Mouse (Mus musculus): ENCODE measurements at regions not wholly inside any gene's neighbourhood (a gene's known extent, or its start where the extent isn't known, plus 50 kb on each side); places are given as distances from the start of the nearest gene placed in this dataset.

DNA sequence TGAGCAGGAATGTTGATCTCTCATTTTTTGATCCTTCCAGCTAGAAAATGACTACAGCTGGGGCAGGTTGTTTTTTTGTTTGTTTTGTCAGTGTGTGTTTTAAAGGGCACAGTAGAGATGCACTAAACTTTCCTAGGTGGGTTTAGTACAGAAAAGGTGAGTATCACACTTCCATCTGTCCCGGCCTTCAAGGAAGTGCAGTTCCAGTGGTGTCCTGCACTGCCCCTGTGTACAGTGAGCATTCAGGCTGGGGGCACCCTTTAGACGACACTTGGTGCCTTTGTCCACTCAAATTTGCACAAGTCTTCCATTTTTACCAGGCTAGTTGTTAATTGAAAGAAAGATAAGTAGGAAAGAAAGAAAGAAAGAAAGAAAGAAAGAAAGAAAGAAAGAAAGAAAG, 218.8 kb upstream of the Trib2 start:
- Histone ChIP-seq H3K9me3 (ENCODE audit: control insufficient read depth, low read length) (no peaks in the 10 kb centered on the region), H3K4me2 (ENCODE audit: low read length) (no peak overlapping the region), H3K9ac (ENCODE audit: low read depth, low read length) (no peak overlapping the region), H3K4me3 (ENCODE audit: low read length) (no peak overlapping the region), H3K36me3 (ENCODE audit: control insufficient read depth, insufficient read depth, low read length) (no peaks in the 10 kb centered on the region), H3K27ac (ENCODE audit: low read depth, low read length) (no peak overlapping the region), H3K4me1 (ENCODE audit: control insufficient read depth, insufficient read depth, low read depth, low read length) (no peaks in the 10 kb centered on the region), H3K27me3 (replicated peaks; ENCODE audit: control insufficient read depth, insufficient read depth, low read length) (no peaks in the 10 kb centered on the region)
- ATAC-seq: no peak
- WGBS: 57% methylated on average over 2 of the region's 2 CpGs

DNA sequence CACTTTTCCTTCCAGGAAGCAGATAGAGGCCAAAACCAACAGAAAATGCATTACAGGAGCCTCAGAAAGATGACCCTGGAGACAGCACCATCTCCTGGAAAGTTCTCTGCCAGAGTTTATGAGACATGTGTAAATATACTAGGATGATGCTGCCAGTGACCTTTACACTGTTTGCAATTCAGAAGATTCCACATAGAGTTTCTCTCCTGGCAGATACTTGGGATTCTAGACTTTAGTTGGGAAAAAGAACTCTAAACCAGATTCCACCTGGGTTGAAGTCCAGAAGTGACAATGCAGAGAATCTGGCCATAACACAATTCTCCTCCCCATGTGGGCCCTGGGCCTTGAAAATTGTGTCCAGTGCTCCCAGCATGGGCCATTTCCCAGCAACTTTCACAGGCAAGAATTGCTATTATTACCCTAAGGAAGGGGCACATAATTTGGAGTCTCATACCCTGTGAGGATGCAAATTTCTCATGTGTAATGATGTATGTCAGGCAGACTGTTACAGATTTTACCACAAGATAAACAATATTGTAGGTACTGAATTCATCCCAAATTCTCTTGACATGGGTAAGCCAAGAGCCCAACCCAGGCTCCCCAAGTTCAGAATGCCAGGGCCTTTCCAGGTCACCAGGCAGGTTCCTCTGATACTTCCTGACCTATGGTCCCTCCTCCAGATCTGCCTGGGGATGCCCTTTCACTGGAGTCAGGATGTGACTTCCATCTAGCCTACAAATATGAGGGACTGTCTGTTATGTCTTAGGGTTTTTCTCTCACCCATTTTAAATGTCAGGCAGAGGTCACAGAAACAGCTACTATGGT, 218.2 kb upstream of the Trib2 start:
- no peak overlapping the region for H3K4me3 ChIP-seq (ENCODE audit: low read length)
- ATAC-seq: no peak
- no peak overlapping the region for H3K27ac ChIP-seq (ENCODE audit: low read depth, low read length)
- no peaks in the 10 kb centered on the region for H3K36me3 ChIP-seq (ENCODE audit: control insufficient read depth, insufficient read depth, low read length)
- H3K4me1 ChIP-seq (ENCODE audit: control insufficient read depth, insufficient read depth, low read depth, low read length): no peaks in the 10 kb centered on the region
- H3K27me3 ChIP-seq (replicated peaks; ENCODE audit: control insufficient read depth, insufficient read depth, low read length): no peaks in the 10 kb centered on the region
- H3K9ac ChIP-seq (ENCODE audit: low read depth, low read length): no peak overlapping the region
- H3K9me3 ChIP-seq (ENCODE audit: control insufficient read depth, low read length): no peaks in the 10 kb centered on the region
- H3K4me2 ChIP-seq (ENCODE audit: low read length): no peak overlapping the region

DNA sequence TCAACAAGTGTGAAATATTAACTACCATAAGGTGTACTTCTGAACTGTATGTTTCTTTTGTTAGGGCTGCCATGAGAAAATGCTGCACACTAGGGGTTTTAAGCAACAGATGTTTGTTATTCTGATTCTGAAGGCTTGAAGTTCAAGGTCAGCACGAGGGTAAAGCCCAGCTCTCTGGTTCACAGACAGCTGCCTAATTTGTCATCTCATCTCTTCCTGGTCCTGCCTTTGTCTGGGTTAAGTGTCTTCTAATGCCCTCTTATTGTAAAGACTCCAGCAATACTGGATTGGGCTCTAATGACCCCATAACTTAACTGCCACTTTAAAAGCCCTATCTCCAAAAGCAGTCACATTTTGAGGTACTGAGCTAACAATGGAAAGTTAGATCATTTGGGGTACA, 209.9 kb upstream of the Trib2 start:
- Histone ChIP-seq H3K27me3 (replicated peaks; ENCODE audit: control insufficient read depth, insufficient read depth, low read length) (no peaks in the 10 kb centered on the region), H3K9ac (ENCODE audit: low read depth, low read length) (no peak overlapping the region), H3K27ac (ENCODE audit: low read depth, low read length) (no peak overlapping the region), H3K36me3 (ENCODE audit: control insufficient read depth, insufficient read depth, low read length) (no peaks in the 10 kb centered on the region), H3K4me3 (ENCODE audit: low read length) (no peak overlapping the region), H3K4me1 (ENCODE audit: control insufficient read depth, insufficient read depth, low read depth, low read length) (no peaks in the 10 kb centered on the region), H3K4me2 (ENCODE audit: low read length) (no peak overlapping the region), H3K9me3 (ENCODE audit: control insufficient read depth, low read length) (no peaks in the 10 kb centered on the region)
- no peak for ATAC-seq
- WGBS: 22% methylated on average over 1 of the region's 1 CpGs

DNA sequence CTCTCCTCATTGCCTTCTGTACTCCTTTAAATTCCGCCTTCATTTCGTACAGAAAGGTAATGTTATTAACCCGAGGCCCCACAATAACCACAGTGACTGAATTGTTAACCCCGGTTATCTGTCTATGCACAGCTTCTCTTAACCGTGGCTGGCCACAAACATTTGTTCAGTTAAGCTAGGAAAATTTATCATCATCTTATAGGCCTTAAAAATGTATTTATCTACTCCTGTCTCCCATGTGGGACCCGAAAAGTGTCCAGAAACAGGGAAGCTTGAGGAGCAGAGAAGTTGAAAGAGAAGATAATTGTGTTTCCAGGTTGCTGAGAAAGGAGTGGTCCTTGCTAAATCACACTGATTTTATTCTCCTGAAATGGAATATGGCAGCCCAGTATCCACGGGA, 206.6 kb upstream of the Trib2 start:
- Histone ChIP-seq H3K36me3 (ENCODE audit: control insufficient read depth, insufficient read depth, low read length) (no peaks in the 10 kb centered on the region), H3K27ac (ENCODE audit: low read depth, low read length) (no peak overlapping the region), H3K4me3 (ENCODE audit: low read length) (no peak overlapping the region), H3K27me3 (replicated peaks; ENCODE audit: control insufficient read depth, insufficient read depth, low read length) (no peaks in the 10 kb centered on the region), H3K4me1 (ENCODE audit: control insufficient read depth, insufficient read depth, low read depth, low read length) (no peaks in the 10 kb centered on the region), H3K9ac (ENCODE audit: low read depth, low read length) (no peak overlapping the region), H3K9me3 (ENCODE audit: control insufficient read depth, low read length) (no peaks in the 10 kb centered on the region), H3K4me2 (ENCODE audit: low read length) (no peak overlapping the region)
- WGBS: 89% methylated on average over 7 of the region's 7 CpGs
- no peak for ATAC-seq

DNA sequence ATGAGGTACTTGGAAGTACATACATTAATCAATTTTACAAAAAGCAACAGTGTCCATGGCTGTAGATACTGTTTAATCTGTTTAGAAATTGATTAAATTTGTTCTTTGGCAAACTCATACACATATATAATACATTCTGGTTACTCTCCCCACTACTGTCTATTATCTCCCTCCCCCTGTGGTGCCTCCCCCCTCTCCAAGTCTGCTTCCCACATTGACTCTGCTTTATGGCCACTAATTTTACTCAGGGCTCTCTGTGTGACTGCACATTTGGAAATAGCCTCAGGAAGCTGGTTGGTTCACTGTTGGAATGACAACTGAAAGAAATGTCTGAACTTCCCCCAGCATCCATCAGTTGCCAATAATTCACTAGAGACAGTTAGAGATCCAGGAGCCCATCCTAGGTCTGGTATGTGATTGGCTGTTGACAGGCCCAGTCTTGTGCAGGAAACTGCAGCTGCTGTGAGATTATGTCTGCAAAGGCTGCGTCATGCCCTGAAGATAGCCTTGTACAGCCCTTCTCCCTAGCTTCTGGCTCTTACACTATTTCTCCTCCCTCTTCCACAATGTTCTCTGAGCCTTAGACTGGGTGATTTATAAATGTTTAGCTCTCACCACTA, 204.6 kb upstream of the Trib2 start:
- H3K9ac ChIP-seq (ENCODE audit: low read depth, low read length): no peak overlapping the region
- WGBS: 85% methylated on average over 1 of the region's 1 CpGs
- no peaks in the 10 kb centered on the region for H3K9me3 ChIP-seq (ENCODE audit: control insufficient read depth, low read length)
- H3K27me3 ChIP-seq (replicated peaks; ENCODE audit: control insufficient read depth, insufficient read depth, low read length): no peaks in the 10 kb centered on the region
- no peak overlapping the region for H3K27ac ChIP-seq (ENCODE audit: low read depth, low read length)
- H3K4me2 ChIP-seq (ENCODE audit: low read length): no peak overlapping the region
- no peak overlapping the region for H3K4me3 ChIP-seq (ENCODE audit: low read length)
- no peaks in the 10 kb centered on the region for H3K36me3 ChIP-seq (ENCODE audit: control insufficient read depth, insufficient read depth, low read length)
- no peaks in the 10 kb centered on the region for H3K4me1 ChIP-seq (ENCODE audit: control insufficient read depth, insufficient read depth, low read depth, low read length)
- ATAC-seq: no peak

DNA sequence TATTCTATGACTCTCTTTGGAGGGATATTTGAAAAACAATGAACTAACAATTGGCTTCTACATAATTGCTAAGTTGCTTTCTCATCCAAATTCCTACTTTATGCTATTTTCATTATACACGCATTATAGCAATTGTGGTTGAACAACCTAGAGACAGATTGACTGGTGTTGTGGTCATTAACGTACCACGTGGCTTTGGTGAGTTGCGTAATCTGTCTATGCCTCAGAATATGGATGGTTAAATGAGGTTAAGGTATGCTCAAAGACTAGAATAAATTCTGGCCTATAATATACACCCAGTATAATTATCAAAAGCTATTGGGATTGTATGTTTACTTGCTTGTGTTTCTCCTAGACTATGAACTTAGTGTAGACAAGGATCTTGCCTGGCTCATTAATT, 201.5 kb upstream of the Trib2 start:
- no peak overlapping the region for H3K27ac ChIP-seq (ENCODE audit: low read depth, low read length)

DNA sequence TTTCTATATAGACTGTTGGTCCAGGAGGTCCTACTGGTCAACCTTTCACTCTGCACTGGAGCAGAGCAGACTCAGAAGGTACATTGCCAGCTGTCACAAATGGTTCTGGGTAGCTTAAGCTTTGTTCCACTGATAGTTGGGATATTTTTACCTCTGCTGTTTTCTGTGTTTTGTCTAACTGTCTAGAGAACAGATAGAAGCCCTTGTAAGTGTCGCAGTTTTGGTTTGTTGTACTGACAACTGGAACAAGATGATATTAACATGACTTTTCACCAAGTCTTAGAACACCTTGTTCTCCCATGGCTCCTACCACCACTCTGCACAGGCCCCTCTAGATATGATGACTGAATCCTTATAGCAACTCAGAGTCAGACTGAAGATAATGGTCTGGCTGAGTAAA, 199.9 kb upstream of the Trib2 start:
- Histone ChIP-seq H3K27me3 (replicated peaks; ENCODE audit: control insufficient read depth, insufficient read depth, low read length) (no peaks in the 10 kb centered on the region), H3K9ac (ENCODE audit: low read depth, low read length) (no peak overlapping the region), H3K4me3 (ENCODE audit: low read length) (no peak overlapping the region), H3K27ac (ENCODE audit: low read depth, low read length) (no peak overlapping the region), H3K4me1 (ENCODE audit: control insufficient read depth, insufficient read depth, low read depth, low read length) (no peaks in the 10 kb centered on the region), H3K36me3 (ENCODE audit: control insufficient read depth, insufficient read depth, low read length) (no peaks in the 10 kb centered on the region), H3K9me3 (ENCODE audit: control insufficient read depth, low read length) (no peaks in the 10 kb centered on the region), H3K4me2 (ENCODE audit: low read length) (no peak overlapping the region)
- ATAC-seq: no peak
- WGBS: 88% methylated on average over 1 of the region's 1 CpGs

More for the DNA sequence above, 201.5 kb upstream of the Trib2 start:
- H3K9ac ChIP-seq (ENCODE audit: low read depth, low read length): no peak overlapping the region
- H3K9me3 ChIP-seq (ENCODE audit: control insufficient read depth, low read length): no peaks in the 10 kb centered on the region
- no peak overlapping the region for H3K4me3 ChIP-seq (ENCODE audit: low read length)
- H3K4me2 ChIP-seq (ENCODE audit: low read length): no peak overlapping the region
- no peaks in the 10 kb centered on the region for H3K36me3 ChIP-seq (ENCODE audit: control insufficient read depth, insufficient read depth, low read length)
- 91% methylated on average over 4 of the region's 4 CpGs for WGBS
- H3K27me3 ChIP-seq (replicated peaks; ENCODE audit: control insufficient read depth, insufficient read depth, low read length): no peaks in the 10 kb centered on the region
- H3K4me1 ChIP-seq (ENCODE audit: control insufficient read depth, insufficient read depth, low read depth, low read length): no peaks in the 10 kb centered on the region
- no peak for ATAC-seq

DNA sequence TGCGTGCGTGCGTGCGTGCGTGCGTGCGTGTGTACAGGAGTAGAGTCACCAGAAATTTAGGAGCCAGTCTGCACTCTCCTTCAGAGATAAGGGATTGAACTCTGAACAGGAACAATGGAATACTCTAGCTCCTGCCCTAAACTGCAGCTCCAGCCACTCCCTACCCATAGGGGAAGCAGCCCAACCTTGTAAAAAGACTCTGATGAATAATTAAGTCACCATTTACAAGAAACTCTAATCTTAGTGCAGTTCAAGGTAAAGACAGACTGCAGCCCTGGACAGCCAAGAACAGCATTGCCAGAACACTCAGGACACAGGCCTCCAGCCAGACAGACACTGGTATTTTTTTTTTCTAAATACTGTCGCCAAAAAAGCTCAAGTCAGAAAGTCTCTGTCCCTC, 198.9 kb upstream of the Trib2 start:
- H3K9ac ChIP-seq (ENCODE audit: low read depth, low read length): no peak overlapping the region
- no peaks in the 10 kb centered on the region for H3K27me3 ChIP-seq (replicated peaks; ENCODE audit: control insufficient read depth, insufficient read depth, low read length)
- H3K36me3 ChIP-seq (ENCODE audit: control insufficient read depth, insufficient read depth, low read length): no peaks in the 10 kb centered on the region
- WGBS: 90% methylated on average over 4 of the region's 8 CpGs
- ATAC-seq: no peak
- no peak overlapping the region for H3K27ac ChIP-seq (ENCODE audit: low read depth, low read length)
- no peak overlapping the region for H3K4me2 ChIP-seq (ENCODE audit: low read length)
- H3K4me1 ChIP-seq (ENCODE audit: control insufficient read depth, insufficient read depth, low read depth, low read length): no peaks in the 10 kb centered on the region
- H3K4me3 ChIP-seq (ENCODE audit: low read length): no peak overlapping the region
- no peaks in the 10 kb centered on the region for H3K9me3 ChIP-seq (ENCODE audit: control insufficient read depth, low read length)

DNA sequence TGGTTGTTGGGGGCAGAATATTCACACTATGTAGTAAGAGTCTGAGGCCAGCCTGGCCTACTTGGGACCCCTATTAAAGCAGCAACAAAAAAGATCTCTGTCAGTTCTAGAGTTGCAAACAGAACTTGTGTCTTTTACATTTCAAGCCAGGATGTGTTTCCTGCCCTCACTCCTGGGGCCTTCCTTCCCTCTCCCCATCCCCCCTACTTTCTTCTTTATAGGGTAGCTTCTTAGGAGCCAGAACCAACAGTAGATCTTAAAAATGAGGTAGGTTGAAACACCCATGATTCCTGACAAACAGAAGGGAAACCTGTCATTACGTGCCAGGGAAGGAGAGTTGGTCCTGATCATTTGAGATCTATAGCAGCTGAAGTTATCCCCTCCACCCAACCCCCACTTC, 198.0 kb upstream of the Trib2 start:
- Histone ChIP-seq H3K27ac (ENCODE audit: low read depth, low read length) (no peak overlapping the region), H3K36me3 (ENCODE audit: control insufficient read depth, insufficient read depth, low read length) (no peaks in the 10 kb centered on the region), H3K4me1 (ENCODE audit: control insufficient read depth, insufficient read depth, low read depth, low read length) (peaks cover 2% of the 10 kb centered on the region; the same call in 1 of the 2 replicates), H3K9ac (ENCODE audit: low read depth, low read length) (no peak overlapping the region), H3K27me3 (replicated peaks; ENCODE audit: control insufficient read depth, insufficient read depth, low read length) (no peaks in the 10 kb centered on the region), H3K4me2 (ENCODE audit: low read length) (no peak overlapping the region), H3K9me3 (ENCODE audit: control insufficient read depth, low read length) (no peaks in the 10 kb centered on the region), H3K4me3 (ENCODE audit: low read length) (no peak overlapping the region)
- ATAC-seq: no peak
- 79% methylated on average over 1 of the region's 1 CpGs for WGBS

Data from hindbrain, embryonic 16.5 days (tissue).